Mouse (Mus musculus) kidney, adult 8-10 months (tissue): ENCODE measurements around the gene Olfr469.
"Not testable (repeated sequence)": the region's sequence is repeated elsewhere in the genome, so short reads cannot be mapped to it uniquely, and the experiment has no call there.

ENCODE experiments used
- DNase-seq, 2 experiments: peaks; one replicate each; pipeline ENCODE4 v3.0.0; 2022

Gene Olfr469

DNA sequence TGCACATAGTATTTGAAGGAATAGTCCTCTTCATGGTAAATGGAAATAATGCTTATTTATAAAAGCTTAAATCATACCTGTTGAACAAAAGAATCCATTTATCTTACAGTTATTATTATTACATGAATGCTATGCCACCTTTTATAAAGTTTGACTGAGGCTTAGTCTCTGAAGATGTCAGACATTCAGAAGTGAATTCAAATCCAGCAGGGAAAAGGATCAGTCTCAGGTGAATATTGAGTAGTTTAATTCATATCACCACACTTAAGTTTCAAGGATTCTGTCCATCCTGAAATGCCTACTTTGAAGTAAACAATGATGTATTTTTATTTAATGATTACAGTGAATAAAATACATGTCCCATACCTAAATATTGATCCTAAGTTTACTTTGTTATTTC is at the start of gene Olfr469:
Gene Olfr469, minus strand, starts transcription at position 101 of the 400 bp plus-strand sequence.
- DNase-seq: not testable (repeated sequence)

GRCm38 (mm10) chr7:107847390-107847789 is 22.0 kb upstream of the Olfr469 start, which contains the start of gene Olfr470:
Gene Olfr470, minus strand, starts transcription at chr7:107847490.
- DNase-seq: not testable (repeated sequence)

DNA sequence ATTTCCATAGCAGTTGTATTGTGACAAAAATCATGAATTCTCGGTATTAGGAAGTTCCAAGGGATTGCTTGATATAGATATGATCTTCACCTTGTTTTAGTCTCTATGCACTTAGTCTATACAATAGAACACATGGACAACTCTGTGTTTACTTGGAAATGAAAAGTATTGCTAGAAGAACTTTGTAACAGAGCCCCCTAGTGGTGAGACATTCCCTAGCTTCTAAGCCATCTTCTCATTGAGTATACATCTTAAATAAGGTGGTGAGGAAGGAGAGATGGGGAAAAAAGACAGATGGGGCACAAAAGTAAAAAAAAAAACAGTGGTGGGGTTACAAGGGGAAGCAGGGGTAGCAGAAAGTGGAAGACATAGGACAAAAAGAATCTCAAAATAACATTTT is 16.4 kb upstream of the Olfr469 start:
- DNase-seq: no peak

GRCm38 (mm10) chr7:107823867-107824266 is 1.5 kb downstream of the Olfr469 start:
- DNase-seq: not testable (repeated sequence)

DNA sequence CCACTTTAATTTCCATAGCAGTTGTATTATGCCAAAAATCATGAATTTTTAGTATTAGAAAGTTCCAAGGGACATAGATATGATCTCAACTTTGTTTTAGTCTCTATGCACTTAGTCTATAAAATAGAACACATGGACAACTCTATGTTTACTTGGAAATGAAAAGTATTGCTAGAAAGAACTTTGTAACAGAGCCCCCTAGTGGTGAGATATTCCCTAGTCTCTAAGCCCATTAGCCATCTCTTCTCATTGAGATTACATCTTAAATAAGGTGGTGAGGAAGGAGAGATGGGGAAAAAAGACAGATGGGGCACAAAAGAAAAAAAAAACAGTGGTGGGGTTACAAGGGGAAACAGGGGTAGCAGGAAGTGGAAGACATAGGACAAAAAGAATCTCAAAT is 5.9 kb downstream of the Olfr469 start:
- DNase-seq: no peak

DNA sequence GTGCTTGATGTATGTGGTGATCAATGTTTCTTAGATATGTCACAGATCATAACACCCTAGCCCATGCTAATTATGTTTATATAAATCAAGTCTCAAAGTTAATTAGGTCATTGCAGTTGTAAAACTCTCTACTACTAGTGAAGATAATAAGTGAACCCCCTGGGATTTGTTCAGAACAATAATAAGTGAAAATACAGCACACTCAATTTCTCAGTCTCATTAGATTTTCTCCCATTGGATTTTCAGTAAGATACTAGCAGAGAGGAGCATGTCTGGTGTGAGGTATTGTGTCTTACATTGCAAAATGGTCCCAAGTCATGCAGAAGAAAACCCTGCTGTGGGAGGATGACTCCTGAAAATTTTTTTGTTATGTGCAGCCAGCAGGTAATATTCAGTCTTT is 13.4 kb downstream of the Olfr469 start, which contains the start of gene Olfr467:
Gene Olfr467, plus strand, starts transcription at position 301 of the 400 bp plus-strand sequence.
- DNase-seq: no peak

- DNase-seq: no peak
These were observed 23.2 kb downstream of the Olfr469 start for GRCm38 (mm10) chr7:107802138-107802537.

DNA sequence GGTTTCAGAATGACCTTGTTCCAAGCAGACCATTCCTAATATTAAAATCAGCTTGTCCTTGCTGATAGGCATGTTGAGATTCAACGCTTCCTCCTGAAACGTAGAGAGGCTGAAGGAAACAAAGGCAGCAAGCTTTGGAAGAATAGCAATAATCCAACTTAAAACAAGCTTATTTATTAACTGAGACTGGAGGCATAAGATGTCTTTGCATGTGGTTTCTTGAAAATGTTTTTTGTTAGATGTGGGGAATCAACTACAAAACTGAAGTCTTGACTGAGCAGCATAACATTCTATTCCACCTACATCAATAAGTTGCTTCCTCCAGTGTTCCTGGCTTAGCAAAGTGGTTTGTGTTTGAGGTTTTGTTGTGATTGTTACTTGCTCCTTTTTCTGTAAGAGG is 24.2 kb downstream of the Olfr469 start, which contains the start of gene Ovch2:
Gene Ovch2, minus strand, starts transcription at position 101 of the 400 bp plus-strand sequence.
- DNase-seq: no peak

- DNase-seq: no peak
These were observed 28.8 kb downstream of the Olfr469 start for GRCm38 (mm10) chr7:107796500-107796899.

GRCm38 (mm10) chr7:107787977-107788620 is 37.2 kb downstream of the Olfr469 start:
- peak; percentile 1 to 18 for DNase-seq

DNA sequence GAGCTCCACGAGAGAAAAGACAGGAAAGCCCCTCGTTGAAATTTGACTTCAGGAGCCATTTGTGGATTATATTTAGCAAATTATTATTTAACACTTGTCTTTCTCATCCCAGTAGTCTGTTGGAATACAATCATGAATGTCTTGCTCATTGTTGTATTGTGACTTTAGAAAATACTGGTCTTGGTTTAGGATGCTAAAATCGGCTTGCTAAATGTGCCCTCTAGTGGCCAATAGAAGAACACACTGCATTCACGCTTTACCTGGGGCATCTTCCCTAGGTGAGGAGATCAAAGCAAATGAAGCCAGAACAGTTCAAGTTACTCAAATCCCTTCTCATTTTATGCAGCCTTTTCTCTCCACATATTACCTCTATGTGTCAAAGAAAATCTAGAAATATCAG is 45.7 kb downstream of the Olfr469 start:
- peak in 1 of 2 experiments; percentile 5 for DNase-seq

DNA sequence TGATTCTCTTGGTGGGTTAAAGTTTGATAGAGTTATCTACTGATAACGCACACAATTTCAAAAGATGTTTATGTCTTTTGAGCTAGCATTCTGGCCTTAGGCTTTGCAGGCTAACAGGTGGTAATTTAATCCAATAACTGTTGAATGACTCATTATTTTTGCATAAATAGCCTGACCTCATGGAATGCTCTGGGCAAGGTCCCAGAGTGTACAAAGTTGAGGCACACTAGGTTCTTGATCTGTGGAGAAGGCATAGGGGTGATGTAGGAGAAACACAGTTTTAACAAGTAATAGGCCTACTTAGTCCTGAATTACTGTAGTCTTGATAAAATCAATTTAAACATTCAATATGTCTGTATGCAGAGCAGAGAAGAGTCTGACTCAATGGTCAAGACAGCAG is 47.1 kb downstream of the Olfr469 start:
- no peak for DNase-seq

GRCm38 (mm10) chr7:107770812-107771211 is 54.5 kb downstream of the Olfr469 start:
- no peak for DNase-seq
